Mouse (Mus musculus): ENCODE data around the gene Diaph2. TPM values are rescaled to one million over a fixed set of nuclear protein-coding genes. Genes with fewer than 3 reads are reported as not detected.
"Not testable (repeated sequence)": the region's sequence is repeated elsewhere in the genome, so short reads cannot be mapped to it uniquely, and the experiment has no call there.

Diaph2 gene
- total and polyA plus RNA-seq, 3 experiments, result not detected

- TF ChIP-seq GATA1 (IDR thresholded peaks at IDR 0.05; ENCODE audit: borderline replicate concordance, low read length), result no peak
- TF ChIP-seq POLR2AphosphoS5 (IDR thresholded peaks at IDR 0.05; ENCODE audit: insufficient replicate concordance, low read depth, low read length), result no peak
- Histone ChIP-seq H3K4me3 (ENCODE audit: low read depth, low read length) (no peak overlapping the region), H3K36me3 (replicated peaks) (no peaks in the 10 kb centered on the region), H3K9me3 (replicated peaks) (no peaks in the 10 kb centered on the region), H3K4me1 (ENCODE audit: insufficient read depth, low read depth, low read length) (no peaks in the 10 kb centered on the region), H3K27me3 (ENCODE audit: insufficient read depth, low read length) (no peaks in the 10 kb centered on the region)
- ATAC-seq (ENCODE audit: extremely low read depth, insufficient number of reproducible peaks, low FRiP score, poor library complexity, severe bottlenecking) (no peak), DNase-seq (ENCODE audit: low spot score) (no peak)
Measured at GRCm38 (mm10) chrX:130152164-130152563, 402.6 kb downstream of the Diaph2 start.

- DNase-seq (ENCODE audit: low spot score) (no peak), ATAC-seq (ENCODE audit: extremely low read depth, insufficient number of reproducible peaks, low FRiP score, poor library complexity, severe bottlenecking) (no peak)
- Histone ChIP-seq H3K4me3 (ENCODE audit: low read depth, low read length) (no peak overlapping the region), H3K36me3 (replicated peaks) (no peaks in the 10 kb centered on the region), H3K27me3 (ENCODE audit: insufficient read depth, low read length) (no peaks in the 10 kb centered on the region), H3K9me3 (replicated peaks) (no peaks in the 10 kb centered on the region), H3K4me1 (ENCODE audit: insufficient read depth, low read depth, low read length) (no peaks in the 10 kb centered on the region)
- no peak for TF ChIP-seq POLR2AphosphoS5 (IDR thresholded peaks at IDR 0.05; ENCODE audit: insufficient replicate concordance, low read depth, low read length)
- TF ChIP-seq CTCF (IDR thresholded peaks at IDR 0.05; ENCODE audit: low read depth, low read length), result no peak
- TF ChIP-seq GATA1 (IDR thresholded peaks at IDR 0.05; ENCODE audit: borderline replicate concordance, low read length), result no peak
- TF ChIP-seq GATA2 (IDR thresholded peaks at IDR 0.05; ENCODE audit: borderline replicate concordance, low read depth, low read length), result no peak
- no peak for TF ChIP-seq TAL1 (conservative IDR thresholded peaks at IDR 0.05; ENCODE audit: low read depth, low read length)
Measured at GRCm38 (mm10) chrX:130173126-130173525, 423.6 kb downstream of the Diaph2 start.

DNA sequence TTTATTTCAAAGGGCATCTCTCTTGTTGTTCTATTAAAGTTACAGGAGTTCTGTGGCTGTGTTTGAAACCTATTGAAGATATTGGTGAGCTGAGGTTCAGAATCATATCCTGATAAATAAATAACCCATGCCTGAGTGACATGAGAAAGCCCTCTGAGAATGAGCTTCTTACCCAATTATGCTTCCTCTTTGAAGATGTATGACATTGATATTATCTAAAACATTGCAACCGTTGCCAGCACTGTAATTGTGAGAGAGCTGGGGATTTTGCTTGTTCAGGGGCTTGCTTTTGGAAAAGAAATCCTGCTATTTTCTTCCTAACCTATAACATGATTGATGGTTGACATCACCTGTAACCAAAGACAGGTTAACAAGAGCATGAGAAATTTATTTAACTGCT lies 438.3 kb downstream of the Diaph2 start:
- Histone ChIP-seq H3K9me3 (replicated peaks) (no peaks in the 10 kb centered on the region), H3K4me1 (ENCODE audit: insufficient read depth, low read depth, low read length) (no peaks in the 10 kb centered on the region), H3K4me3 (ENCODE audit: low read depth, low read length) (no peak overlapping the region), H3K27me3 (ENCODE audit: insufficient read depth, low read length) (no peaks in the 10 kb centered on the region), H3K36me3 (replicated peaks) (no peaks in the 10 kb centered on the region)
- DNase-seq (ENCODE audit: low spot score), result no peak
- TF ChIP-seq GATA2 (IDR thresholded peaks at IDR 0.05; ENCODE audit: borderline replicate concordance, low read depth, low read length), result no peak
- TF ChIP-seq CTCF (IDR thresholded peaks at IDR 0.05; ENCODE audit: low read depth, low read length), result no peak
- TF ChIP-seq TAL1 (conservative IDR thresholded peaks at IDR 0.05; ENCODE audit: low read depth, low read length), result no peak
- no peak for TF ChIP-seq POLR2AphosphoS5 (IDR thresholded peaks at IDR 0.05; ENCODE audit: insufficient replicate concordance, low read depth, low read length)
- no peak for TF ChIP-seq GATA1 (IDR thresholded peaks at IDR 0.05; ENCODE audit: borderline replicate concordance, low read length)
- peak; percentile 34; the same call in 1 of the 2 replicates for ATAC-seq (ENCODE audit: extremely low read depth, insufficient number of reproducible peaks, low FRiP score, poor library complexity, severe bottlenecking)

GRCm38 (mm10) chrX:130188449-130188848 lies 438.9 kb downstream of the Diaph2 start:
- ATAC-seq (ENCODE audit: extremely low read depth, insufficient number of reproducible peaks, low FRiP score, poor library complexity, severe bottlenecking) (no peak), DNase-seq (ENCODE audit: low spot score) (no peak)
- TF ChIP-seq CTCF (IDR thresholded peaks at IDR 0.05; ENCODE audit: low read depth, low read length) (no peak), TAL1 (conservative IDR thresholded peaks at IDR 0.05; ENCODE audit: low read depth, low read length) (no peak), POLR2AphosphoS5 (IDR thresholded peaks at IDR 0.05; ENCODE audit: insufficient replicate concordance, low read depth, low read length) (no peak), GATA2 (IDR thresholded peaks at IDR 0.05; ENCODE audit: borderline replicate concordance, low read depth, low read length) (no peak), GATA1 (IDR thresholded peaks at IDR 0.05; ENCODE audit: borderline replicate concordance, low read length) (no peak)
- Histone ChIP-seq H3K27me3 (ENCODE audit: insufficient read depth, low read length) (no peaks in the 10 kb centered on the region), H3K4me3 (ENCODE audit: low read depth, low read length) (no peak overlapping the region), H3K4me1 (ENCODE audit: insufficient read depth, low read depth, low read length) (no peaks in the 10 kb centered on the region), H3K9me3 (replicated peaks) (no peaks in the 10 kb centered on the region), H3K36me3 (replicated peaks) (no peaks in the 10 kb centered on the region)

GRCm38 (mm10) chrX:130189250-130189649 lies 439.7 kb downstream of the Diaph2 start:
- TF ChIP-seq GATA1 (IDR thresholded peaks at IDR 0.05; ENCODE audit: borderline replicate concordance, low read length) (no peak), CTCF (IDR thresholded peaks at IDR 0.05; ENCODE audit: low read depth, low read length) (no peak), GATA2 (IDR thresholded peaks at IDR 0.05; ENCODE audit: borderline replicate concordance, low read depth, low read length) (no peak), POLR2AphosphoS5 (IDR thresholded peaks at IDR 0.05; ENCODE audit: insufficient replicate concordance, low read depth, low read length) (no peak), TAL1 (conservative IDR thresholded peaks at IDR 0.05; ENCODE audit: low read depth, low read length) (no peak)
- no peak overlapping the region for H3K4me3 ChIP-seq (ENCODE audit: low read depth, low read length)
- ATAC-seq (ENCODE audit: extremely low read depth, insufficient number of reproducible peaks, low FRiP score, poor library complexity, severe bottlenecking), result no peak

GRCm38 (mm10) chrX:130197412-130197811 lies 447.9 kb downstream of the Diaph2 start:
- not testable (repeated sequence) for H3K4me3 ChIP-seq (ENCODE audit: low read depth, low read length); H3K4me1 ChIP-seq (ENCODE audit: insufficient read depth, low read depth, low read length); H3K36me3 ChIP-seq (replicated peaks); ATAC-seq (ENCODE audit: extremely low read depth, insufficient number of reproducible peaks, low FRiP score, poor library complexity, severe bottlenecking); H3K9me3 ChIP-seq (replicated peaks); H3K27me3 ChIP-seq (ENCODE audit: insufficient read depth, low read length); DNase-seq (ENCODE audit: low spot score)

More at GRCm38 (mm10) chrX:130189250-130189649, 439.7 kb downstream of the Diaph2 start:
- no peak for DNase-seq (ENCODE audit: low spot score)
- Histone ChIP-seq H3K9me3 (replicated peaks) (no peaks in the 10 kb centered on the region), H3K27me3 (ENCODE audit: insufficient read depth, low read length) (no peaks in the 10 kb centered on the region), H3K36me3 (replicated peaks) (no peaks in the 10 kb centered on the region), H3K4me1 (ENCODE audit: insufficient read depth, low read depth, low read length) (no peaks in the 10 kb centered on the region)

- Histone ChIP-seq H3K4me1 (ENCODE audit: insufficient read depth, low read depth, low read length) (no peaks in the 10 kb centered on the region), H3K27me3 (ENCODE audit: insufficient read depth, low read length) (no peaks in the 10 kb centered on the region), H3K36me3 (replicated peaks) (no peaks in the 10 kb centered on the region), H3K9me3 (replicated peaks) (no peaks in the 10 kb centered on the region), H3K4me3 (ENCODE audit: low read depth, low read length) (no peak overlapping the region)
- ATAC-seq (ENCODE audit: extremely low read depth, insufficient number of reproducible peaks, low FRiP score, poor library complexity, severe bottlenecking) (peak; percentile 86), DNase-seq (ENCODE audit: low spot score) (peak; percentile 0)
- no peak for TF ChIP-seq CTCF (IDR thresholded peaks at IDR 0.05; ENCODE audit: low read depth, low read length)
- TF ChIP-seq POLR2AphosphoS5 (IDR thresholded peaks at IDR 0.05; ENCODE audit: insufficient replicate concordance, low read depth, low read length), result no peak
- no peak for TF ChIP-seq TAL1 (conservative IDR thresholded peaks at IDR 0.05; ENCODE audit: low read depth, low read length)
- TF ChIP-seq GATA1 (IDR thresholded peaks at IDR 0.05; ENCODE audit: borderline replicate concordance, low read length), result no peak
- TF ChIP-seq GATA2 (IDR thresholded peaks at IDR 0.05; ENCODE audit: borderline replicate concordance, low read depth, low read length), result no peak
Measured at GRCm38 (mm10) chrX:130205243-130205642, 455.7 kb downstream of the Diaph2 start.
